In genomic region chr2:10284636-10285270, GRCm38 (mm10) we compare ENCODE assay signal across 8 mouse cellular contexts.
DNase-seq lines count a peak whose midpoint lies in the region; ATAC-seq and TF ChIP-seq lines count a peak whose summit lies in the region.

No protein-coding gene starts in this region.

- WGBS in lung, adult 2 months: 25% methylated on average over 10 of the region's 10 CpGs
- WGBS in hindbrain, postnatal 0 days: 10% methylated on average over 10 of the region's 10 CpGs

- H3K27me3 ChIP-seq in hindbrain, postnatal 0 days (ENCODE audit: insufficient read depth, low read length): no peaks in the 10 kb centered on the region

- peak; percentile 21 to 29 for DNase-seq in lung, adult 18-20 months
- DNase-seq in lung, adult 2 months: no peak
- peak; percentile 53 for DNase-seq in adrenal gland, postnatal 25 days
- DNase-seq in gastrocnemius, adult 2 months: peak; percentile 72
- peak; percentile 65 for DNase-seq in hindbrain, postnatal 0 days (ENCODE audit: low spot score)
- DNase-seq in lung, postnatal 14 days: peak; percentile 40
- DNase-seq in adipocyte (ENCODE audit: low spot score): no peak

- peak overlapping the region; percentile 40 for H3K27ac ChIP-seq in gastrocnemius, adult 2 months
- H3K27ac ChIP-seq in hindbrain, postnatal 0 days: no peak overlapping the region

- no peak overlapping the region for H3K4me3 ChIP-seq in lung, adult 2 months (replicated peaks; ENCODE audit: extremely low read depth, low read depth, low read length)
- H3K4me3 ChIP-seq in gastrocnemius, adult 2 months: no peak overlapping the region
- no peak overlapping the region for H3K4me3 ChIP-seq in hindbrain, postnatal 0 days (ENCODE audit: low read length)

- no peak for TF ChIP-seq POLR2A in lung, adult 2 months (IDR thresholded peaks at IDR 0.05; ENCODE audit: borderline replicate concordance, extremely low read depth, low read depth, low read length)

- ATAC-seq in hindbrain, postnatal 0 days: 0 out of 2 replicates have a peak, but pooled peaks have one; percentile 58
- no peak for ATAC-seq in monocyte, adult 5-6 weeks (replicated peaks; ENCODE audit: insufficient number of reproducible peaks, low FRiP score, low TSS enrichment, poor library complexity, severe bottlenecking)

- no peaks in the 10 kb centered on the region for H3K9me3 ChIP-seq in hindbrain, postnatal 0 days (ENCODE audit: low read length)

- no peak overlapping the region for H3K4me2 ChIP-seq in hindbrain, postnatal 0 days (ENCODE audit: low read depth, low read length)

- H3K4me1 ChIP-seq in lung, adult 2 months (ENCODE audit: control insufficient read depth, insufficient read depth, low read length): no peaks in the 10 kb centered on the region
- no peaks in the 10 kb centered on the region for H3K4me1 ChIP-seq in hindbrain, postnatal 0 days (ENCODE audit: insufficient read depth, low read length)

- intact Hi-C loops in gastrocnemius, adult 2 months (cut with DNase I): no loop called here

- no peak for TF ChIP-seq CTCF in lung, adult 2 months (IDR thresholded peaks at IDR 0.05; ENCODE audit: insufficient read depth, low read length)
- TF ChIP-seq CTCF in gastrocnemius, adult 2 months (IDR thresholded peaks at IDR 0.05): peak; percentile 57
- TF ChIP-seq CTCF in hindbrain, postnatal 0 days (IDR thresholded peaks at IDR 0.05; ENCODE audit: low read depth): peak; percentile 51

- H3K36me3 ChIP-seq in hindbrain, postnatal 0 days (ENCODE audit: insufficient read depth, low read length): no peaks in the 10 kb centered on the region

- H3K9ac ChIP-seq in hindbrain, postnatal 0 days (replicated peaks; ENCODE audit: low read length): no peak overlapping the region

Comparison
In these comparisons a context has a peak if more than half of its experiments do, and no peak if none do; other contexts are left out.
1. DNase-seq: peak in lung, adult 18-20 months (2 of 2), adrenal gland, postnatal 25 days (single experiment), gastrocnemius, adult 2 months (single experiment), hindbrain, postnatal 0 days (single experiment) and lung, postnatal 14 days (single experiment); none in lung, adult 2 months (single experiment) and adipocyte (single experiment).